Mouse (Mus musculus) heart, postnatal 0 days (tissue): Measurements from ENCODE around the gene Antxr1.

Experiments used
- CTCF ChIP-seq: IDR thresholded peaks from 2 replicates; pipeline ENCODE4 v1.5.1; 2016; ENCODE audit warnings: antibody characterized with exemption, control low read depth, low read depth
- EP300 ChIP-seq: IDR thresholded peaks from 2 replicates; pipeline ENCODE4 v1.6.1; 2016; ENCODE audit warnings: antibody characterized with exemption, low read depth

DNA sequence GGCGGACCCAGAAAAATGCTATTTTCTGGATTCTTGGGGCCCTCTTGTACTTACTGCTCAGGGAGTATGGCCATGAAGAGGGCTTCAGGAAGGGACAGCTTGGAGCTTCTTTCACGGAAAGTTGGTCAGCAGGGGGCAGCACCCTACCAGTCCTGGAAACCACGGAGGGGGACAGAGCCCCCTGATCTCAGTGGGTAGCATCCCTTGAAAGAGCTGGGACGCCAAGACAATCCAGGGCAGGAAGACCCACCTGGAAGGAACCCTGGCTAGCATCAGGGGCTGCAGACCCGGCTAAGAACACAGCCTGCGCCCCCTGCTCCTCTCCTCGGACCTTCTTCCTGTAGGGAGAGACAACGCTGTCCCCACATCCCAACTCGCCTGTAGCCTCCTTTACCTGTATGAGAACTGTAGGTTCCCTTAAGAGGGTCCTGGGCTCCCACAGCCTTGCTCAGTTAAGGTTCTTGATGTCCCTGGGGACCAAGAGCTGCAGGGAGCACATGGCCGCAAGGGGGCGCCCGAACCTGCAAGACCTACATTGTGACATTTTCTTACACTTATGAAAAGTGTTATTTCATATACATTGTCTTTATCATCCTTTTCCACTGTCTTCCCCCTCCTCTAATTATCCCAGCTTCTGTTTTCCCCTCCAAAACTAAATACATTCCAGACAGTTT is 234.2 kb downstream of the Antxr1 start:
- TF ChIP-seq CTCF (peak; percentile 90), EP300 (no peak)
